Mouse (Mus musculus): ENCODE data around the gene Prm1.
"Not testable (repeated sequence)": the region's sequence is repeated elsewhere in the genome, so short reads cannot be mapped to it uniquely, and the experiment has no call there.

DNA sequence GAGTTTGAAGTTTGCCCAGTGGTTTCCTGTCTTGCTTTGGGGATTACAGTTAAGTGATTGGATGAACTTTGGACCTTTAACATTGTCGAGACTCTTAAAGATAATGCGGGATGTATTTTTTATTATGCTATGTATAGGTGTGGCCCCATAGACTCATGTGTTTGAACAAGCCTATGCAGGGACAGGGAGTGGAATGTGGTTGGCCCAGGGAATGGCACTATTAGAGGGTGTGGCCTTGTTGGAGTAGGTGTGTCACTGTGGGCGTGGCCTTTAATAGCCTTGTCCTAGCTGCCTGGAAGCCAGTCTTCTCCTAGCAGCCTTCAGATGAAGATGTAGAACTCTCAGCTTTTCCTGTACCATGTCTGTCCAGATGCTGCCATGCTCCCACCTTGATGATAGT is 3.2 kb downstream of the Prm1 start:
- TF ChIP-seq MAFK (IDR thresholded peaks at IDR 0.05; ENCODE audit: insufficient read depth, low read depth, low read length); HCFC1 (IDR thresholded peaks at IDR 0.05; ENCODE audit: borderline replicate concordance, insufficient read depth, low read length): not testable (repeated sequence)

Data from ES-E14 (cell line).